Mouse (Mus musculus) lung, postnatal 0 days (tissue): ENCODE results near the gene Rab40b. TPM values are rescaled to one million over a fixed set of nuclear protein-coding genes. Genes with fewer than 3 reads are reported as not detected.
"Not testable (repeated sequence)": the region's sequence is repeated elsewhere in the genome, so short reads cannot be mapped to it uniquely, and the experiment has no call there.

Source experiments
- ATAC-seq: fragments of 200-750 bp; cut with Nextera tagmentation; 2 replicates; pipeline ENCODE4 v1.8.0; 2017; ENCODE audit warnings: moderate library complexity
- DNase-seq: peaks from one replicate; pipeline ENCODE4 v3.0.0-alpha.2; 2016; ENCODE audit warnings: low spot score
- H3K27ac ChIP-seq: fragments of 300-500 bp; sonication (generic); 2 replicates; pipeline ENCODE4 v1.5.1; 2014; ENCODE audit warnings: antibody characterized with exemption, mild to moderate bottlenecking, low read length, mixed read lengths
- H3K27me3 ChIP-seq: fragments of 300-500 bp; sonication (generic); replicated peaks from 2 replicates; pipeline ENCODE4 v1.6.1; 2014; ENCODE audit warnings: low read length, mixed read lengths; ENCODE audit not compliant: insufficient read depth
- H3K36me3 ChIP-seq: fragments of 300-500 bp; sonication (generic); 2 replicates; pipeline ENCODE4 v1.6.1; 2014; ENCODE audit warnings: low read length, mixed read lengths; ENCODE audit not compliant: insufficient read depth
- H3K4me1 ChIP-seq: fragments of 300-500 bp; sonication (generic); 2 replicates; pipeline ENCODE4 v1.6.1; 2014; ENCODE audit warnings: antibody characterized with exemption, low read depth, low read length, mixed read lengths; ENCODE audit not compliant: insufficient read depth
- H3K4me2 ChIP-seq: fragments of 300-500 bp; sonication (generic); replicated peaks from 2 replicates; pipeline ENCODE4 v1.6.1; 2014; ENCODE audit warnings: low read depth, mild to moderate bottlenecking, low read length, moderate library complexity, mixed read lengths
- H3K4me3 ChIP-seq: fragments of 300-500 bp; sonication (generic); 2 replicates; pipeline ENCODE4 v1.5.1; 2014; ENCODE audit warnings: low read depth, low read length
- H3K9ac ChIP-seq: fragments of 300-500 bp; sonication (generic); replicated peaks from 2 replicates; pipeline ENCODE4 v1.6.1; 2014; ENCODE audit warnings: low read depth, mild to moderate bottlenecking
- H3K9me3 ChIP-seq: fragments of 300-500 bp; sonication (generic); 2 replicates; pipeline ENCODE4 v1.6.1; 2016; ENCODE audit warnings: low read length, mixed read lengths
- CTCF ChIP-seq: IDR thresholded peaks from 2 replicates; pipeline ENCODE4 v1.5.1; 2016; ENCODE audit warnings: antibody characterized with exemption, mild to moderate bottlenecking
- EP300 ChIP-seq: IDR thresholded peaks from 2 replicates; pipeline ENCODE4 v1.6.1; 2016; ENCODE audit warnings: antibody characterized with exemption, mild to moderate bottlenecking, control low read depth
- WGBS: fragments of 180-500 bp; shearing (Covaris S2); extraction: QIAGEN DNeasy Blood & Tissue Kit; methylation state at CpG from one replicate; pipeline ENCODE4 v1.1.7; 2014; 5-methylcytosine and 5-hydroxymethylcytosine counted together
- polyA plus RNA-seq: library from polyadenylated mRNA; unstranded; fragments of >200 nt; fragmentation: Nextera tagmentation; extraction: Ambion mirVana; gene quantifications from 2 replicates; pipeline ENCODE4 v1.2.1, GENCODE M21; 2015

Rab40b gene
- polyA plus RNA-seq, 1 experiment from 2014 or later, result 4.0 TPM

- TF ChIP-seq EP300 (no peak), CTCF (peak; percentile 50)
- peak; percentile 52 for ATAC-seq
Measured at GRCm38 (mm10) chr11:121353326-121354090, 34.5 kb downstream of the Rab40b start.

GRCm38 (mm10) chr11:121348727-121349126, 39.3 kb downstream of the Rab40b start:
- H3K36me3 ChIP-seq, H3K4me3 ChIP-seq, H3K4me1 ChIP-seq, H3K27me3 ChIP-seq, H3K9me3 ChIP-seq, H3K9ac ChIP-seq, H3K27ac ChIP-seq, ATAC-seq, H3K4me2 ChIP-seq, DNase-seq: not testable (repeated sequence)
- 89% methylated on average over 3 of the region's 3 CpGs for WGBS
- TF ChIP-seq CTCF, result peak; percentile 12; the same call in 1 of the 2 replicates

More at GRCm38 (mm10) chr11:121353326-121354090, 34.5 kb downstream of the Rab40b start:
- H3K36me3 ChIP-seq, result no peaks in the 10 kb centered on the region
- H3K9me3 ChIP-seq, result no peaks in the 10 kb centered on the region
- peak overlapping the region; percentile 96 for H3K9ac ChIP-seq
- H3K4me3 ChIP-seq, result peak overlapping the region; percentile 100
- H3K27ac ChIP-seq, result peak overlapping the region; percentile 91
- H3K27me3 ChIP-seq, result no peaks in the 10 kb centered on the region
- H3K4me2 ChIP-seq, result peak overlapping the region; percentile 73
- DNase-seq, result peak; percentile 29
- H3K4me1 ChIP-seq, result peaks cover 9% of the 10 kb centered on the region
- WGBS, result 4% methylated on average over 33 of the region's 41 CpGs

- Histone ChIP-seq H3K36me3 (peaks cover 5% of the 10 kb centered on the region; the same call in 1 of the 2 replicates), H3K9ac (no peak overlapping the region), H3K9me3 (no peaks in the 10 kb centered on the region), H3K27me3 (no peaks in the 10 kb centered on the region), H3K4me3 (no peak overlapping the region), H3K27ac (no peak overlapping the region), H3K4me1 (peaks cover 7% of the 10 kb centered on the region), H3K4me2 (no peak overlapping the region)
- DNase-seq (no peak), ATAC-seq (no peak)
- TF ChIP-seq EP300 (no peak), CTCF (no peak)
- WGBS, result 76% methylated on average over 2 of the region's 2 CpGs
Measured at GRCm38 (mm10) chr11:121348166-121348565, 39.9 kb downstream of the Rab40b start.

- Histone ChIP-seq H3K27me3 (no peaks in the 10 kb centered on the region), H3K36me3 (peaks cover 5% of the 10 kb centered on the region; the same call in 1 of the 2 replicates), H3K4me2 (no peak overlapping the region), H3K27ac (no peak overlapping the region), H3K4me3 (no peak overlapping the region), H3K9ac (no peak overlapping the region), H3K9me3 (no peaks in the 10 kb centered on the region), H3K4me1 (no peaks in the 10 kb centered on the region)
- TF ChIP-seq CTCF, result no peak
- TF ChIP-seq EP300, result no peak
- 71% methylated on average over 2 of the region's 2 CpGs for WGBS
- DNase-seq (no peak), ATAC-seq (no peak)
Measured at GRCm38 (mm10) chr11:121347036-121347435, 41.0 kb downstream of the Rab40b start.

GRCm38 (mm10) chr11:121342423-121342822, 45.6 kb downstream of the Rab40b start:
- H3K4me1 ChIP-seq, result not testable (repeated sequence)
- WGBS, result no CpG with 5 or more reads among the region's 1 CpGs

GRCm38 (mm10) chr11:121340287-121340686, 47.8 kb downstream of the Rab40b start:
- 82% methylated on average over 1 of the region's 1 CpGs for WGBS
- Histone ChIP-seq H3K4me1 (no peaks in the 10 kb centered on the region), H3K27ac (no peak overlapping the region), H3K36me3 (peaks cover 4% of the 10 kb centered on the region; the same call in 1 of the 2 replicates), H3K4me3 (no peak overlapping the region), H3K27me3 (no peaks in the 10 kb centered on the region), H3K4me2 (no peak overlapping the region), H3K9me3 (no peaks in the 10 kb centered on the region), H3K9ac (no peak overlapping the region)
- TF ChIP-seq CTCF (no peak), EP300 (no peak)
- DNase-seq, result no peak
- ATAC-seq, result no peak

More at GRCm38 (mm10) chr11:121342423-121342822, 45.6 kb downstream of the Rab40b start:
- ATAC-seq (peak; percentile 35; the same call in 1 of the 2 replicates), DNase-seq (peak; percentile 42)
- not testable (repeated sequence) for H3K36me3 ChIP-seq, H3K27ac ChIP-seq, H3K9ac ChIP-seq, H3K4me3 ChIP-seq, H3K27me3 ChIP-seq, H3K4me2 ChIP-seq, H3K9me3 ChIP-seq
